Mouse (Mus musculus): ENCODE measurements around the gene Cadps2. TPM values are rescaled to one million over a fixed set of nuclear protein-coding genes. Genes with fewer than 3 reads are reported as not detected.

Gene Cadps2
- total RNA-seq, 2 experiments from 2014 or later: 0.75 to 0.99 TPM

DNA sequence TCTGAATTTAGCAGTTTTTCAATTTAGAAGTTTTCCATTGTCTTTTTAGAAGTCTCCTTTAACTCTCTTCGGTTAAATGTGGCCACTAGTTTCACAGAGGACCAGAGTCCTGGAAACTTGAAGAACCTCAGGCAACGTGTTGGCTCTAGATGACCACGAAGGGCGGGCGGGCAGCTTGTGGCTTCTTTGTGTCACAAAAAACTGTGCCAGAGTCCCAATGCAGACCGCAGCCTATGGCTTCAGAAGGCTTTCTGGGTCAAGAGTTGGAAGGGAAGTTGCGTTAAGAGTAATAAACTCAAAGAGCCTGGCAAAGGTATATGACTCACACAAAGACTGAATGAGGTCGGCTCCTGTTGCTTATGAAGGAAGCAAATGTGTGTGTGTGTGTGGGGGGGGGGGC, 584.1 kb downstream of the Cadps2 start:
- ATAC-seq (replicated peaks; ENCODE audit: poor library complexity): no peak

DNA sequence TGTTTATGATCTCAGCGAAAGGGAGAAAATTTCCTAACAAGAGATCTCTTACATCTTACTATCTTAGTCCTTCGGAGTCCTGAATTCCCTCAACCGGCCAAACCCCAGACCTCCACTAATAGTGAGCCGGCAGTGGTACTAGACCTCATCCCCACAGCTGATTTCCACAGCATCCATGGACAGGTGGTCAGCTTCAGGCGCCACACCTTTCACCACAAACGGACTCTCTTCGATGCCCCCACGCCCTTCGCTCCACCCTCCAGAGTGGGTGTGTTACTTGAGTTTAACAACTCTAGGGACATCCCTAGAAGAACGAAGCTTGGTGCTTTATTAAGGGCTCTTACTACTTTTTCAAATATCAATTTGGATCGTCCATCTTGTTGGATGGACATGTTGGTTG, 584.6 kb downstream of the Cadps2 start:
- ATAC-seq (replicated peaks; ENCODE audit: poor library complexity): no peak

DNA sequence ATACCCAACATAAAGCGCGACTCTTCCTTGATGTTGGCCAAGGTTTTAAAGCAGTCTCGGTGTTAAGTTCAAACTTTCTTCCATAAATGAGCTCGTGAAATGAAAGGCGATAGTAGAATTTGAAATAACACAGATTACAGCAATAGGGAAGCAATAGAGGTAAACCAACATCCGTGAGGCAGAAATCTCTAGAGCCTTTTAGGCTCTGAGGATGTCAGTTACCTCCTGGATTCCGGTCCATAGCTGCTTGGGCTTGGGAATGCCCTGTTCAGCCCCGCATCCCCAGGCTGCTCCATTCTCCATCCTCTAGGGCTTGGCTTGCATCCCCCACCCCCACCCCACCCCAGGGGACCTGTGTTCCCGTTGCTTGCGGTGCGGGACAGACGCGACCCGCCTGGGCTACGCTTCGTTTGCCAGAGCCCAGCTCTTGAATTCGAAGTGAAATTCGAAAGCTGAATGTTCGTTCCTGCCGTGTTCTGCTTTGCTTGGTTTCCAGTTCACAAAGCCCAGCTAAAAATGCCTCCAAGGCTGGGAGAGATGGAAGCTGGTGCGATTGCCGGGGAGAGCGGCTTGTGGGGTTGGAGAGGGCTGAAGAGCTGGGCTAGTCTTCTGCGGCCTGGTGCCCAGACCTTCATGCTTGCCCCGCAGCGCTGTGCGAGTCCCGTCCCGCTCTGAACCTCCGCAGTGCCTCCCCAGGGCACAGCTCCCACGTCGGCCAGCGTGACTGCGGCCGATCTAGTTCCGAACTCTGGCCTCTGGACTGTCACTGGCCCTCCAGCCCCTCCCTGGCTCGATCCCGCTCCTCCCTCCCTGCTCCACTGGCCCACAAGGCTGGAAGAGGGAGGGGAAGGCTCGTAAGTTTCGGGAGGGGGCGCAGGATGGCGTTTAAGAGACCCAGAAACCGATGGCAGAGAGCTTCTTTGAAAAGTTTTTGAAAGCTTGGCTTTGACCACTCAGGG, 585.6 kb downstream of the Cadps2 start:
- ATAC-seq (replicated peaks; ENCODE audit: poor library complexity): no peak

DNA sequence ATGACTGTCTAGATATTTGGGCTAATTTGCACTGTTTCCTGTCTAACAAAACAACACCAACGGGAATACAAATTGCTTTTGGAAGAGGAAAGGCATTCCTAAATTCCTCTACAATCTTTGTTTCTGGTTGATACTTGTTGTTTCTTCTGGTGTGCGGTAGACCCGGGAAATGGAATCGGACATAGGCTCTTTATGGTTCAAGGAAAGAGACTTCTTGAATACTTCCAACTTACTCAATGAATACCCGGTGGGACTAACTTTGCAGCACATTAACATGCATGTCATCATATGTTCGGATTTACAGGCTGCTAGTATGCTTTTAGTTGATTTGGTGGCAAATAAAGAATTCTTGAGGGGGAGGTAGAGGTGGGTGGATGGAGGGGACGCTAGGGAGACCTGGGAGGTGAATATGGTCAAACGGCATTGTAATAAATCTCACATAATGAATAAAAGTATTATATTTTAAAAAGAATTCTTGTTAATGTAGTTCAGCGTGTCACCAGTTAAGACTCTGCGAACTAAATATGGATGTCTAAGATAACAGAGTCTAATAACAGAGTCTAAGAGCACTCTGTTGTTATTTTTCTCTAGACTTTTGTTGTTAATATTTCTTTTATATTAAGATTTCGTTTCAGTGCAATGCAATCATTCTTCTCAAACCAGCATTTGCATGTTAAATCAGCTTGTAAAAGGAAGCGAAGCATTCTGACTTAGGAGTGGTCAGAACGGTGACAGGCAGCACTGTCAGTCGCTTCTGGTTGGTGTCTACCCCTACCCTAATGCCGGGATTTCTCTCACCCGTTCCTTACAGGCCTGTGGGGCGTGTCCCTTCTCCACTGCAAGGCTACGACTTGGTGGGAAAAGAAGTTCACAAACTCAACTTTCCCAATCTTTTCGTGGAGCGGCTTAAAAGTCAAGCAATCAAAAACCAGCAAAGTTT, 586.8 kb downstream of the Cadps2 start:
- no peak for ATAC-seq (replicated peaks; ENCODE audit: poor library complexity)

DNA sequence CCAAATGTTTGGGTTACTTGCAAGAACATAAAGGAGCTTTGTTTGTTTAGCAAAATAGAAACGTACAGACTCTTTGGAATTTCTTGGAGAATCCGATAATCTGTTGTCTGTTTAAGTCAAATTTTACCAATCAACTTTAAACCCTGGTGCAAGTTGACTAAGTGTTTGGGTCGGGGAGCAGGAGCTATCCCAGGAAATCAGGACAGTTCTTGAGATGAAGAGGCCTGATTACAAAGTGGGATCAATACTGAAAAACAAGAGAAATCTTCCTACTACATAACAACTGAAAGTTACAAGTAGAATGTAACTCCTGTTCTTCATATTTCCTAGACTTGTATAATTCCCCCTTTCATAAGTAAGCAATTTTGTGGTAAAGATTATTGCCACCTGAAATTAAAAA, 587.8 kb downstream of the Cadps2 start:
- ATAC-seq (replicated peaks; ENCODE audit: poor library complexity): no peak

DNA sequence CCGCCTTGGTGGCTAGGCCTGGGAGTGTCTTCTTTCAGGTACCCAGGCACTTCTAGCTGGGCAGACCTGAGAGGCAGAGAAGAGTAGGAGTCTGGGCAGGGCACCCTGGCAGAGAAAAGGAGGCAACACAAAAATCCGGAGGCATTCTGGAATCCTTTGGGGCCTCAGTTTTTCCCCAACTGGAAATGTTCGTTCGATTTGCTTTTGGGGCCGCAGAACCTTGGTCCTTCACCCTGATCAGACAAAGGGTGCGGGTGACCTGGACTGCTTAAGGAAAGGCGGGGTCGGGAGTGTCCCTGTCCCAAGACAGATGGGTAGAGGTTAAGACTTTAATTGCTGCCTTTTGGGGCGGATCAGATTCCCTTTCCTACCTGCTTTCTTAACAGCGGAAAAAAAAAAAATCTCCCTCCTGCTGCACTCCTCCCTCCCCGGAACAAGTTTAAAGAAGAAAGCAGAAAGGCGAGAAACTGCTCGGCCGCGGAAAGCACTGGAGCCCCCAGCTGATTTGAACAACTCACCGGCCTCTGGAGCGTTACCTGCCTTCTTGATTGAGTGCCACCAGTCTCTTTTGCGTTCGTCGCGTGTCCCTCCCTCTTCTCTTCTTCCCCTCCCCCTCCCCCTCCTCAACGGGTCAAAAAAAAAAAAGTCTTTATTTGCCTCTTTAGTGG, 588.8 kb downstream of the Cadps2 start:
- no peak for ATAC-seq (replicated peaks; ENCODE audit: poor library complexity)

DNA sequence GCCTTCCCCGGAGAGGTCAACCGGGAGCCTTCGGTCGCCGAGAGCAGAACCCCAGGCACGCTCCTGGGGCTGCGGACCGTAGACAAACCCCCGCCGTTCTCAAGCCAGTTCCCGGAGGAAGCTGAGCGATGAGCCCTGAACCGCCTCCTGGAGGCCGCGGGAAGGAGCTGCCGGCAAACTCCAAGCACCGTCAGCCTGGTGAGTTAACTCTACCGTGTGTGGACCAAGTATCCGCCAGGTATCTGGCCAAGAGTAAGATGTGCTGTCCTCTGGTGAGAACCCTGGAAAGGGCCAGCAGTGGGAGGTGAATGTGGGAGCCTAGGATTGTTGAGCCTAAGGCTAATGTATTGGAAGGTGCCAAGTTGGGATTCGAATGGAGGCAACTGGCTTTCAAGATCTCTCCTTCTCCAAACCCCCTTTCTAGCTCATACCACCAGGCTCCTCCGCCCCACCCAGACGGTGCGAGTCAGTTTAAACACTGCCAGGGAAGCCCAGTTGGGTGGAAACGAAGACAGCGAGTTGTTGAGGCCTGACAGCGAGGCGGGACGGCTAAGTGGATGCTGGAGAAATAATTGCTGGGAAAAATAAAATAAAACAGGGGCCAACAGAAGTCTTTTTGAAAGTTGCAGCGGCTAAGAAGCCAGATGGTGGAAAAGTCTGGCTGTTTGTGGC, 589.5 kb downstream of the Cadps2 start:
- peak; percentile 25 for ATAC-seq (replicated peaks; ENCODE audit: poor library complexity)

DNA sequence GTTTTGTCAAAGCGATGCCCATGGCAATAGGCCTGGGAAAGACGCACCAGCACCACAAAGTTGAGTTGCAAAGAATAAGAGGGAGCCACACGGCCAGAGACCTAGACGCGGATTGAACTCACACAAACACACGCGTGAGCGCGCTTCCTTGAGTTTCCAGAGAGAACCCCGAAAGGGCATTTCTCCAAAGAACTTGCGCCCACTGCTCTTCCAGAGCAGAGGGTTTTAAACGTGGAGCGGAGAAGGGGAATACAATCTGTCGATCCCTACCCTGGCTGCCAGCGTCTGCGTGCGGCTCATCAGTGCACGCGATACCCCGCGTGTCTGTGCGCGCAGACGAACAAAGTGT, 590.2 kb downstream of the Cadps2 start:
- no peak for ATAC-seq (replicated peaks; ENCODE audit: poor library complexity)

DNA sequence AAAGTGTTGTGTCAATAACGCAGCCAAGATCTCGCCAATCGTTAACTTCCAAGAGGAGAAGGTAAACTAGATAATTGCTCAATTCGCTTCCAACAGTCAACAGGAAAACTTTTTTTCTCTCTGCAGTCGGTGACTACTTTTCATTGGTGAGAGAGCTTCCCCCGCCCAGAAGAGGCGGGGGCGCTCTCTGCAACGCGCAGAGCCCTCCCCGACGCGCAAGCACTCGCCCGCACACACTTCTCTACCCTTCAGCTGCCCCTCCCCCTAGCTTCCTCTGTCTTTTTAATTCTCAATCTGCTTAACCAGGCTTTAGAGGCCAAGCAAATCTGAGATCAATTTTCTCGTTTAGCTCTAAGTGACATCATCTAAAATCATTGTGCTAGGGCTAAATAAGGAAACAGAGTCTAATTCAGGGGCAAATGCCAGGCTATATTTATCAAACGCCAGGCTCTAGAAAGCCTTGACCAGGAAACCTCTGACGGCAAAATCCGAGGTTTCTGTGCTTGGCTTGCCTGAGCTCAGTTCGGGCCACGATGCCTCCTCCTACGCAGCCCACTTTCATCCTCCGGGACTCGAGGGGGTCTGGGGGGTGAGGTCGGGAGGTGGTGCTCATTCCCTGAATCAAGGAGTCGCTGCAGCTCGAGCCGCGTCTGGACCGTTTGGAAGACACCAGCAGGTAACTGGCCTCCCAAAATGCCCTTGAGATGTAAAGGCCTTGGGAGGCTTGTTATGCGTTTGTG, 590.7 kb downstream of the Cadps2 start, which contains the start of gene Fezf1:
TSS of gene Fezf1 (minus strand) at position 50 of the 740 bp plus-strand sequence.
- ATAC-seq (replicated peaks; ENCODE audit: poor library complexity): no peak

DNA sequence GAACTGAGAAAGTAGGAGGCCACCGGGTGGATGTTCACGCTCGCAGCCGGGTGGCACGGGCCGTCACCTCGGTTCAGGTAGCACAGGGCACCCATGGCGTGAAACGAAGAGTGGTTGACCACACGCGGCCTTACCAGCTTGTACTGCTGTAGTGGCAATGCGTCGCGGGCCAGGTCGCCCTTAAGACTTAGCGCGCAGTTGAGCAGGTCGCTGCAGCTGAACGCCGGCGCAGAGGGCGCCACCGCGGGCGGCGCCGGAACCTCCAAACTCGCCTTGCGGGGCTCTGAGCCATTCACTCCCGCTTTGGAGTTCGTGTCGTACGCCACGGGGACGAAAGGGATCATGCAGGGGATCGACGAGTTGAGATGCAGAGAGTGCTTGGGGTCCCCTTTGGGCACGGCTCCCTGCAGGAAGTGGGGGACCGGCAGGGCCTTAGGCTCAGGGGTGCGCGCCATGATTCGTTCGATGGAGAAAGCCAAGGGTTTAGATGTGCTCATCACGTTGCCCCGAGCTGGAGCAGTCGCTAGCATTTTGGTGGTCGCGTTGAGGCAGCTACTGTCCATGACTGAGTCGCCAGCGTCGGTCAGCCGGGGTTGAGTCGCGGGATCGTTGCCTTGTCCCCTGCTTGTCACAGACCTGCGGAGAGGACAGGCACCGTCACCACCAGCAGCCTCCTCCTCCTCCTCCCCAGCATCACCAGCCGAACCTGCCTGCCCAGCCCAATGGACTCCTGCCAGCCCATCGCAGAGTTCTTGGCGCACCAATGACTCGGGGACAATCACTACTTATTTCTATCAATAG, 591.5 kb downstream of the Cadps2 start:
- peak; percentile 33 for ATAC-seq (replicated peaks; ENCODE audit: poor library complexity)

DNA sequence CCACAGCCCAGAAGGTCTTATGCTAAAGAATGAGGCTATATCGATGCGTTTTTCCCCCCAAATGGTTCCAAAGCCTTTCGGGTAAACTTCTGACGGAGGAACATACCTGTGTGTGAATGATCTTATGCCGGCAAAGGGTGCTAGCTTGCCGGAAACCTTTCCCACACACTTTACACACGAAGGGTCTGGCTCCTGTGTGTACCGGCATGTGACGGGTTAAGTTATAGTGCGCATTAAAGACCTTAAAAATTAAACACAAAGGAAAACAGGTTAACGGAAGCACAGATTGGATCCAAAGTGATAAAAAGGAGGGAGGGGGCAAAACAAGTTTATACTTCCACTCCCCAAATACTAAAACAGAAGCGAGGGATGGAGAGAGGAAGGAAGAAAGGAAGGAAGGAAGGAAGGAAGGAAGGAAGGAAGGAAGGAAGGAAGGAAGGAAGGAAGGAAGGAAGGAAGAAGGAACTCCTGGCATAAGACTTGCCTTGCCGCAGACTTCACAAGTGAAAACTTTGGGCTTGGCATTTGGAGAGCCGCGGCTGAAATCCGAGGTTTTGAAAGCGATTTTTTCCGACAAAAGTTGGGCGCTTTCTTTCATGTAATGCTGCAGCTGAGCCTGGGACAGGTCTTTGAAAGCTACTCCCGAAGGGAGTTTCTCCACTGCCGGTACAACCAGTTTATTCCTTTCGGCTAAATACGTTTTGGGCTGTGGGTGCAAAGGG, 592.3 kb downstream of the Cadps2 start:
- no peak for ATAC-seq (replicated peaks; ENCODE audit: poor library complexity)

DNA sequence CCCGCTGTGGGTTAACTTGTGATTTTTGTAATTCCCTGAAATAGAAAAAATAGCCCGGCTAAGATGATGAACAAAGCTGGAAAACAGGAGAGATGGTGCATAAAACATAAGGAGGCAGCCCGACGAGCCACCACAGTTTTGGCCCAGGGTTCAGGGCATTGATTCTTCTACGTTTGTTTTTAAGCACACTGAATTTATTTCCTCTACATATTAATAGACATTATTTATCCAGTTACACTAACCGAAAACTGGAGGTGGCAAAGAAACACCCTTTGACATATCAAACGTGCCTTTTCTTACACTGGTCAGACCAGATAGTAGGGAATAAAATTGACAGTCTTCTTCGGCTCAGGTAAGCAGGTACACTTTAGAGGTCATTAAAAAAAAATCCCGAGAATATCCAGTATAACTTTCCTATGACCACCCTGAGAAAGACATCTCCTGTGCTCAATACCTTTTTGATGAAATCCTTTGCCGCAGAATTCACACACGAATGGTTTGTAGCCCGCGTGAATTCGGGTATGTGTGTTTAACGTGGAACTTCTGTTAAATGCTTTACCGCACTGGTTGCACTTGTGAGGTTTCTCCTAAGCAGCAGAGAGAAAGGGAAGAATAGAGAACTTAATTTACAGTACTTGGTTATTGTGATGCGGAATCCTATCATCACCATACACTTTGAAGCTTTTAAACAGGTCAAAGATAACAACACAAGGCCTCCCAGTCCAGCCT, 593.0 kb downstream of the Cadps2 start:
- no peak for ATAC-seq (replicated peaks; ENCODE audit: poor library complexity)

DNA sequence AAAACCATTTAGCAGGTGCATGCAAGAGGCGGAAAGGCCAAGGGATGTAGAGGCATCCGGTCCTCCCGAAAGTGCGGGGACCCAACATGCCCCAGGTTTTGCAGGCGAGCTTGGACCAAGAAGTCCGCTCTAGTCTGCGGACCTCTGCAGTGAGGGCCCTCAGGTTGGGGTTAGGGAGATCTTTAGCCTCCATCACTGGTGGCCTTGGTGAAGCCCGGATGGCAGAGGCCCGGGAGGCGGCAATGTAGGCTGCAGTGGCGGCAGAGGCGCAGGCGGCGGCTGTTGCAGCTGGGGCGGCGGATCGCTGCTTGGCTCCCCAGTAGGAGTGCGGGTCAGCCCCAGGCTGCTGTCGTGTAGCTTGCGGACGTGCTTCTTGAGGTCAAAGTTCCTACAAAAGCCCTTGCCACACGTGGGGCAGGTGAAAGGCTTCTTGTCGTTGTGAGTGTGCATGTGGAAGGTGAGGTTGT, 593.6 kb downstream of the Cadps2 start:
- ATAC-seq (replicated peaks; ENCODE audit: poor library complexity): no peak

DNA sequence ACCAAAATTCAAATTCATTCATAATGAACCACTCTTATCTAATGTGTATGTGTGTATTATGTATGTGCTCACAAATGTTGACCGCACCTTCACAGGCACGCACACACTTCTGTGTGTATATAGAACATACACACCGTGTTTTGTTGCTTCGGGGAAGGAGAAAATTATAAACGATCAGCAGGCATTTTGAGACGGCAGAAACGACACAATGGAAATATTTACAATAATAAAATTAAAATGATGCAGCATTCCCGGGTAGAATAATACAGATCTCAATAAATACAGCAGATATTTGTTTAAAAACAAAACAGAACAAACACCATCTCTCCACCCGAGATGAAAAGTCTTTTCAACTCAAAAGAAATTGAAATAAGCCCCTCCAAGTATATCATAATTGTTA, 594.1 kb downstream of the Cadps2 start:
- no peak for ATAC-seq (replicated peaks; ENCODE audit: poor library complexity)

DNA sequence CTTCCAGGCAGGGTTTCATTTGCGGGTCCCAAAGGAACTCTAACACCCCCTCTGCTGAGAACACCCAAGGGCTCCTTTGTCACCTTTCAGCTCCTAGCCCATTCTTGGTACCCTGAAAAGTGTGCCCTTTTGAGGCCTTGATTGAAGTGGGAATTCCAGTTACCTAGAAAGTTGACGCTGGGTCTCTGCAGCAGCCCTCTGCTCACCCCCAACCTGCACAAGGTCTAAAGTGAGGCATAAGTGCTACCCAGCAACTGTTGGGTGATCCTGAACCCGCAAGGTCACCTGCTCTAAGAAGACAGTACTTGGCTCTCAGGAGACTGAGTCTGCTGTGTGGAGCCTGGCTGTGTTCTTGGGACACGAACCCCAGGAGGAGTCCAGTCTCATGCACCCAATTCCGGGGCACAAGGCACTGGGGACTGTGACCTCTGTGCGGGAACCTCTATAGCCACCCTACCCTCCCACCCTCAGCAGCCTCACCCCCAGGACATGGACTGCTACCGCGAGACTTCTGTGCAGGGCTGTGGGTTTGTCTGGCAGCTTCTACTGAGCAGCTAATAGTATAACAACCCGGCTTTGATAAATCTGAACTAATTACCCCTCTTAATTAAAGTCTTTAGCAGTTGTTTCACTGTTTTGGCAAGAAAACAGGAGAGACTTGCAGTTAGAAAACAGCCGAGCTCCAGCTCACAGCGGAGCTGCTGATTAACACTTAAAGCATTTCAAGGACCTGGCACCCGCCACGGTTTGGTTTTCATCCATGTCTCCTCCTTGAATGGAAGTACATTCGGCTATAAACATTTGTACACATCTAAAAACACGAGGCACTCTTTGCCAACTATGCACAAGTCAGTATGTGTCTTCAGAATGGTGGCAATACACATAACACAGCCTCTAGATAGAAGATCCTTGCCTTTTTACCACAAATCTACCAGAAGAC, 595.1 kb downstream of the Cadps2 start:
- ATAC-seq (replicated peaks; ENCODE audit: poor library complexity): no peak
